Mouse (Mus musculus): ENCODE measurements around the gene Vmo1. TPM values are rescaled to one million over a fixed set of nuclear protein-coding genes. Genes with fewer than 3 reads are reported as not detected.
"Not testable (repeated sequence)": the region's sequence is repeated elsewhere in the genome, so short reads cannot be mapped to it uniquely, and the experiment has no call there.

The Vmo1 gene
- total RNA-seq, 2 experiments from 2014 or later = not detected

- DNase-seq = peak; percentile 64 to 72
These were observed 5.9 kb upstream of the Vmo1 start for GRCm38 (mm10) chr11:70520178-70520769.

GRCm38 (mm10) chr11:70518923-70519322 is 4.5 kb upstream of the Vmo1 start, which contains the start of gene Gltpd2:
Gene Gltpd2, plus strand, starts transcription at chr11:70519196.
- DNase-seq = no peak

DNA sequence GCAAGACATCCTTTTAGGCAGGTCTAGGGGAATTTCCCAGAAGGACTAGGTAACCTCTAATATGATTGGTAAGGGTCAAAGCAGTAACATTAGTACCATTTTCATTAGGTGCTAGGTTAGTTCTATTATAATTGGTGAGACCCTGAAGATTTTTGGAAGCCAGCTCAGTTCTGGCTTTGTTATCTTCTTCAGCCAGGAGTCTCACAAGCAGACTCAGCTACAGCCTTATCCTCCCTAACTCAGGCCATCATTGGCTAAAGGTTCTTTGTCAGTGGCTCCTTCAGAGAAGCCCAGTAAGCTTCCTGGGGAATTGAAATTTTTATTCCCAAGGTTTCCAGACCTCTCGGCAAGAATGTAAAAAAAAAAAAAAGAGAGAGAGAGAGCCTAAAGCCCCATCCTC is 4.0 kb upstream of the Vmo1 start:
- DNase-seq = no peak

DNA sequence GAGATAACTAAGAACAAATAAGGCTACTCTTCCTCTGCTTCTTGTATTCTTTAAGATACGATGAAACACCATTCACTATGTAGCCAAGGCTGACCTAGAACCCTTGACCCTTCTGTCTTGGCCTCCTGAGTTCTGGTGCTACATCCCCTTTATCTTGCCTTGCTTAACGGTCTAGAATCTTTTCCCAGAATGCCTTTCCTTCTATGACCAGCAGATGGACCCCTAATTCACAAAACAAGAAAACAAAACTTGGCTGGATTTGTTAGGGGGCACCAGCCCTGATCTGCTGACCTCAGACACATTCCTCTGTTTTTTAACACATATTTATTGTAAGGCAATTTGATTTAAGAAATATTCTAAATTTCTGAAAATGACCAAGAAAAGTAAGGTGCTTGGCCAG is 1.9 kb upstream of the Vmo1 start:
- peak; percentile 35 to 70 for DNase-seq

DNA sequence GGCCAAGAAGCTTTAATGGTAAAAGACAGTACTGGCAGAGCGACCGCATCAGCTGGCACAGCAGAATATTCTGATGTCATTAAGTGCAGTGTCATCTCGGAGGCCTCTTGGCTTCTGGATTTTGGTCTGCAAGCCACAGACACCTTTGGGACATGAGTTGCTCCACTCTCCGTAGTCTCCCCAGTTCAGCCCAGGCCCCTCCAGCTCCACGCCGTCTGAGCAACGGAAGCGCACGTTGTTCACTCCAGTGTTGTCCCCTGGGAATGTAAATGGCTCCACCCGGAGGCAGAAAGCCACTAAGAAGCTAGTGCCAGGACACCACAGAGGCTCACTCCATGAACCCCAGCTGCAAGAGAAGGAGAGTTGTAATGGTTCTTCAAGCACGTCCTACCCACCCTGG is 896 bp downstream of the Vmo1 start:
- DNase-seq = peak; percentile 63 to 72

- DNase-seq = no peak
These were observed 1.6 kb downstream of the Vmo1 start for GRCm38 (mm10) chr11:70512709-70513342.

DNA sequence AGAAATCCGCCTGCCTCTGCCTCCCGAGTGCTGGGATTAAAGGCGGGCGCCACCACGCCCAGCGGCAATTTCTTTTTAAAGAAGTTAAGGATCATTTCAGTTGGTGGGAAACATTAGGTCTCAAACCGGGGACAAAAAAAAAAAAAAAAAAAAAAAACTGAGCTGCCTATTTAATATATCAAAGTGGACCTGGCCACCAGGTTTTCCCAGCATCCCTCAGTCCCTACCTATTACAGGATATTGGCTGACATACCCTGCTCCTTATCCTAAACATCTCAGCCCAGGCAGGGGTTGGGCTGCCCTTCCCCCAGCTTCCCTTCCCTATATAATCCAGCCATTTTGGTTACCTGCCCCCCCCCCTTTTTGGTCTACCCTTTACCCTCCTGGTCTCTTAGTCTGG is 2.6 kb downstream of the Vmo1 start:
- no peak for DNase-seq

GRCm38 (mm10) chr11:70511242-70511641 is 3.2 kb downstream of the Vmo1 start:
- no peak for DNase-seq

- DNase-seq = peak; percentile 34 to 49
These were observed 4.5 kb downstream of the Vmo1 start for GRCm38 (mm10) chr11:70509753-70510564.

DNA sequence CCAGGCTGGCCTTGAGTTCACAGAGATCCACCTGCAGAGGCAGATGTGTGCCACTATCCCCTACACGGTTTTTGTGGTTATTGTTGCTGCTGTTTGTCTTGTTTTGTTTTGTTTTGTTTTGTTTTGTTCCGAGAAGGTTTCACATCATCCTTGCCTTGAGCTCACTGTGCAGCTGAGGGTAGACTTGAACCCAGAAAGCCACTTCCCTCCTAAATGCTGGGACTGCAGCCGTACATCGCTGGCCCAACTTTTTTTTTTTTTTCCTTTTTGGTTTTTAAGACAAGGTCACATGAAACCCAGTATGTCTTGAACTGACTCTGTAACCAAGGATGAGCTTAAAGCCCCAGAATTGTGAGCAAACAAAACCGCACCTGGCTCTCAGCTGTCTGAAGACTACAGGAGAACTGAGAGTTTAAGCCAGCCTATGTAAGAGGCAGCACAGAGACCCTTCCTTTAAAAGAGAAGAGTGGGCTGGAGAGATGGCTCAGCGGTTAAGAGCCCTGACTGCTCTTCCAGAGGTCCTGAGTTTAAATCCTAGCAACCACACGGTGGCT is 7.4 kb downstream of the Vmo1 start:
- no peak for DNase-seq

GRCm38 (mm10) chr11:70506385-70506784 is 8.0 kb downstream of the Vmo1 start:
- DNase-seq = peak; percentile 83 to 92

GRCm38 (mm10) chr11:70504970-70505369 is 9.4 kb downstream of the Vmo1 start, which contains the start of gene Tm4sf5:
Gene Tm4sf5, plus strand, starts transcription at chr11:70505244.
- DNase-seq = no peak

GRCm38 (mm10) chr11:70502018-70502417 is 12.4 kb downstream of the Vmo1 start:
- DNase-seq = no peak

GRCm38 (mm10) chr11:70500476-70500812 is 14.0 kb downstream of the Vmo1 start:
- DNase-seq = no peak

DNA sequence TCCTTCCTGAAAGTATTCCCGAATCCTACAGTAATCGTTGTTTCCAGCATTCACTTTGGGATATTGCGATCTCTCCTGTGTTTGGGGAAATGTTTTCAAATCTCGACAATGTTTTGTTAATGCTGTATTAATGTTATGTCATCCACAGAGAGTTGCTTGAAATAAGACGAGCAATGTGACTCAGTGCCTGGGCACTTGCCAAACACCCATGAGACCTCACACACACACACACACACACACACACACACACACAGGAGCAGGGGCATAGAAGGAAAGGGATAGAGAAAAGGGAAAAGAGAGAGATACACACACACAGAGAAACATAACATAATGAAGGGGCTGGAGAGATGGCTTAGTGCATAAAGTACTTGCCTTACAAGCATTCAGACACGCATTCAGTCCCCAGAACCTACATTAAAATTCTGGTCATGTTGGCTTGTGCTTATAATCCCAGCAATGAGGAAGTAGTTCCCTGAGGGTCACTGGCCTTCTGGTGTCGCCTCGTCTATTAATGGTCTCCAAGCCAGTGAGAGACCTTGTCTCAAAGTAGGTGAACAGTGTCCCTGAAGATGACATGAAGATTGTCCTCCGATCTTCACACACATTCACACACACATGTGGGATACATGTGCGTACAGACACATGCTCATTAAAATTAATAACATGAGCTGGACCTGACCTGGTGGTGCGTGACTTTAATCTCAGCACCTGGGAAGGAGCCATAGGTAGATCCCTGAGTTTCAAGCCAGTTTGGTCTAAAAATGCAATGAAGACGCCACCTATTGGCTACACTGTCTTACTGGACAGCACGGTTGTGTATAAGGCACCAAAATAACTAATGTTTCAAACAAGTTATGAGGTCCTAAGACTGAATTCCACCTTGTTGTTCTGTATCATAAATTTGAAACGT is 14.6 kb downstream of the Vmo1 start:
- DNase-seq = peak; percentile 34 to 53

- DNase-seq = peak in 1 of 2 experiments; percentile 65
These were observed 24.7 kb downstream of the Vmo1 start for GRCm38 (mm10) chr11:70489684-70490083.

DNA sequence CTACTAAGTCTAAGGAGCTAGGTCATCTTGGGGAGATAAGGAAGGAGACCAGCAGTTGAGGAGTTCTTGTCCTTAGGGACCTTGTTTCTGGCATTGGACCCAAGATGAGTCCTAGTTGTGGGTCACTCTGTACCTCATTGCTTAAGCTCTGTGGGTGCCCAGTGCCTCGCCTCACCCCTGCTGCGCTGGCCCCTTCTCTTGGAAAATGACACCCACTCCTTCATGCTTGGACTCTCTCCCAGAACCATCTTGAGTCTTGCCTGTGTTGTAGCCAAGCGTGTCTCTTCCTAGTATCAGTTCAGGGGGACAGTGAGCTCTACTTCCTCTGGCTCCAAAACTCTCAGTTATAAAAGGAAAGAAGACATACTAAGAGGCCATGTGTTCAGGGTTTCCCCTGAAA is 25.3 kb downstream of the Vmo1 start:
- DNase-seq = peak; percentile 53 to 60

DNA sequence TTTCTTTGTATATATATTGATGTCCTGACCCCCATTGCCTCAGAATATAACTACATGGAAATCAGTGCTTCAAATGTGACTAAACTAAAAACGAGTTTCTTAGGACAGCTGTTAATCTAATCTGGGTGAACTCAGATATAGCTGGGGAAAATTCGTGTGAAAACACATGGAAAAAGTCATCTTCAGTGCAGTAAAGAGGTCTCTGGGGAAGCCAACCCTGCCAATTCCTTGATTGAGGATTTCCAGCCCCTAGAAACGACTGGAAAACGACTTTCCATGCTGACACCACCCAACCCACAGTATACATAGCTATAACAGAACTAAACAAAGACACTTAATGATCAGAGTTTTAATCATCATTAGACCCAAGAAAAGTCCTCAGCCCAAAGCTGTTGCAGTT is 26.6 kb downstream of the Vmo1 start:
- DNase-seq = peak; percentile 56

DNA sequence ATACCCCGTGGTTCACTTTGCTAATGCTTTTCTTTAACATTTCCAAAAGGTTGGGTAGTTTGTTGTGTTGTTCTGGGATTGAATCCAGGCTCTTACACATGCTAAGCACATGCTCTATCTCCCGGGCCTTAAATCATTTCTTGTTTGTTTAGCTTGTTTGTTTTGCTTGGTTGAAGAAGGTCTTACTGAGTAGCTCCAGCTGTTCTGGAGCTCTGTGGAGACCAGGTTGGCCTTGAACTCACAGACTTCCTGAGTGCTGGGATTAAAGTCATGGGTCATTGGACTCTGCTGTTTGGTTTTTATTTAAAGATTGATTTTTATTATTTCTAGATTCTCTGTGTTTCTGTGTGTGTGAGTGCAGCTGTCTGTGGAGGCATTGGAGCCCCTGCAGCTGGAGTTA is 28.9 kb downstream of the Vmo1 start:
- no peak for DNase-seq

GRCm38 (mm10) chr11:70474872-70475534 is 39.4 kb downstream of the Vmo1 start:
- DNase-seq = no peak

DNA sequence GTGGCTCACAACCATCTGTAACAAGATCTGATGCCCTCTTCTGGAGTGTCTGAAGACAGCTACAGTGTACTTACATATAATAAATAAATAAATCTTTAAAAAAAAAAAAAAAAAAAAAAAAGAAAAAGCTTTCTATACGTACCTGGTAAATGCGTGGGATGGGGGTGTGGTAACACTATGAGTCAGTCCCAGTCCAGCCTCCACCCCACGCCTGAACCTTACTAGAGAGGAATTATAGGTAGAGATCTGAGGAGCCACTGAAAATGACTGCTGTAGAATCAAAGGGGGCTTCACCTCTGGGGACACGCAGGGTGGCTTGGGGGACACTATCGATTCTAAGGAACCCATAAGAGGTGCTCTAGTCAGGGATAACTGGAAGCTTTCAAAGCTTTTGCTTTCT is 41.1 kb downstream of the Vmo1 start:
- DNase-seq = not testable (repeated sequence)

Measured in heart, adult 18-20 months (tissue).